Mouse (Mus musculus) subcutaneous adipose tissue, adult 2 months (tissue): ENCODE results near the gene Gm45623. TPM values are rescaled to one million over a fixed set of nuclear protein-coding genes. Genes with fewer than 3 reads are reported as not detected.

ENCODE experiments used
- polyA plus RNA-seq: library from polyadenylated mRNA; depleted of rRNA; stranded (reverse); fragments of >200 nt; gene quantifications from 2 replicates; pipeline ENCODE4 v1.2.3, GENCODE M21; 2012; ENCODE audit warnings: low replicate concordance; rRNA removed

The Gm45623 gene
- not detected in 2 replicates for polyA plus RNA-seq

GRCm38 (mm10) chr13:56753192-56753951, at the start of gene Gm45623:
Gm45623 (minus strand) TSS chr13:56753827.

GRCm38 (mm10) chr13:56702469-56703221, 51.0 kb downstream of the Gm45623 start, which contains the start of gene Smad5:
Smad5 (plus strand) TSS chr13:56703010.

Other genes starting within 250 kb of the Gm45623 start
- gene Fbxl21, start 231.4 kb downstream of the Gm45623 start, polyA plus RNA-seq = 1.5 and 2.5 TPM in 2 replicates
- gene Lect2, start 205.3 kb downstream of the Gm45623 start, polyA plus RNA-seq = 0.15 TPM in 1 of 2 replicates, not detected in the other
- 43.3 and 162 TPM in 2 replicates for gene Tgfbi, start 144.3 kb downstream of the Gm45623 start, polyA plus RNA-seq
- gene Smad5, start 50.8 kb downstream of the Gm45623 start, polyA plus RNA-seq = 19.9 and 50.4 TPM in 2 replicates
- 0.05 TPM in 1 of 2 replicates, not detected in the other for gene Trpc7, start 142.2 kb upstream of the Gm45623 start, polyA plus RNA-seq